Mouse (Mus musculus): ENCODE data around the gene Zfp853. TPM values are rescaled to one million over a fixed set of nuclear protein-coding genes. Genes with fewer than 3 reads are reported as not detected.

Zfp853 gene
- total and polyA plus RNA-seq, 3 experiments: 0.21 TPM; not detected in 2

- dilution Hi-C loops (cut with MboI; ENCODE audit: extremely low pct_ligation_motif_present, extremely low pct_unique_long_range_greater_than_20kb, low sequenced_read_pairs) (no loop called here), in situ Hi-C loops (cut with MboI; ENCODE audit: low pct_ligation_motif_present, low pct_unique_long_range_greater_than_20kb, low sequenced_read_pairs) (no loop called here)
- peak within 1 kb of the TSS; percentile 84 to 94 (median 88) for H3K4me3 ChIP-seq (replicated peaks in 1 of 3; ENCODE audit: low read depth in 2 of 3, low read length in 2 of 3, poor library complexity in 1 of 3)
- H3K36me3 ChIP-seq (replicated peaks in 1 of 2; ENCODE audit: control insufficient read depth in 1 of 2, insufficient read depth in 1 of 2, low read length in 1 of 2): peaks cover 0 to 17% of the 10 kb centered on the region in 2 experiments
- peak within 1 kb of the TSS; percentile 91 for H3K9ac ChIP-seq (ENCODE audit: insufficient read depth, low read depth)
- no peak within 1 kb of the TSS for H3K27ac ChIP-seq (ENCODE audit: insufficient read depth, low read depth)
- peak; percentile 84 for TF ChIP-seq NELFE (IDR thresholded peaks at IDR 0.05; ENCODE audit: low read depth, low read length)
- TF ChIP-seq KAT2A (IDR thresholded peaks at IDR 0.05; ENCODE audit: insufficient replicate concordance, low read length): no peak
- TF ChIP-seq SIN3A (IDR thresholded peaks at IDR 0.05; ENCODE audit: low read length): peak; percentile 34; the same call in 1 of the 2 replicates
- no peak for TF ChIP-seq ZC3H11A (IDR thresholded peaks at IDR 0.05; ENCODE audit: low read depth, low read length)
- TF ChIP-seq ETS1 (conservative IDR thresholded peaks at IDR 0.05; ENCODE audit: low read depth, low read length): no peak
- TF ChIP-seq ELF1 (IDR thresholded peaks at IDR 0.05; ENCODE audit: low read depth, low read length): peak; percentile 79
- peak; percentile 45 for TF ChIP-seq USF1 (IDR thresholded peaks at IDR 0.05; ENCODE audit: low read depth, low read length)
- TF ChIP-seq MAX (IDR thresholded peaks at IDR 0.05; ENCODE audit: low read length): peak; percentile 48; the same call in 1 of the 2 replicates
- peak; percentile 84 for TF ChIP-seq POLR2A (IDR thresholded peaks at IDR 0.05; ENCODE audit: low read depth, low read length)
- TF ChIP-seq CHD2 (IDR thresholded peaks at IDR 0.05; ENCODE audit: low read length): 0 out of 2 replicates have a peak, but pooled peaks have one; percentile 34
- peak; percentile 58 for TF ChIP-seq MXI1 (IDR thresholded peaks at IDR 0.05; ENCODE audit: low read depth, low read length)
- TF ChIP-seq ZMIZ1 (IDR thresholded peaks at IDR 0.05; ENCODE audit: low read depth, low read length): peak; percentile 79
- TF ChIP-seq MAZ (IDR thresholded peaks at IDR 0.05; ENCODE audit: low read depth, low read length): peak; percentile 72
- peak; percentile 21; the same call in 1 of the 2 replicates for TF ChIP-seq NRF1 (IDR thresholded peaks at IDR 0.05; ENCODE audit: low read depth, low read length)
- TF ChIP-seq HCFC1 (IDR thresholded peaks at IDR 0.05; ENCODE audit: low read depth, low read length): peak; percentile 65
- DNase-seq (ENCODE audit: extremely low read depth): peak; percentile 52
- H3K27me3 ChIP-seq (replicated peaks): no peaks in the 10 kb centered on the region
- H3K9me3 ChIP-seq (replicated peaks; ENCODE audit: low read length): no peaks in the 10 kb centered on the region
- peaks cover 16 to 21% of the 10 kb centered on the region in 2 experiments for H3K4me1 ChIP-seq (ENCODE audit: control insufficient read depth in 1 of 2, insufficient read depth in 2 of 2)
- H3K79me2 ChIP-seq (replicated peaks; ENCODE audit: control insufficient read depth, extremely low read depth, insufficient read depth, poor library complexity, severe bottlenecking): no peaks in the 10 kb centered on the region
- H3K4me2 ChIP-seq (ENCODE audit: insufficient read depth, low read depth, poor library complexity, severe bottlenecking): peak within 1 kb of the TSS; percentile 78
Observed at GRCm38 (mm10) chr5:143269363-143270150, 23.9 kb downstream of the Zfp853 start, which contains the start of gene Zfp316. Zfp316 (minus strand) TSS chr5:143270022.

DNA sequence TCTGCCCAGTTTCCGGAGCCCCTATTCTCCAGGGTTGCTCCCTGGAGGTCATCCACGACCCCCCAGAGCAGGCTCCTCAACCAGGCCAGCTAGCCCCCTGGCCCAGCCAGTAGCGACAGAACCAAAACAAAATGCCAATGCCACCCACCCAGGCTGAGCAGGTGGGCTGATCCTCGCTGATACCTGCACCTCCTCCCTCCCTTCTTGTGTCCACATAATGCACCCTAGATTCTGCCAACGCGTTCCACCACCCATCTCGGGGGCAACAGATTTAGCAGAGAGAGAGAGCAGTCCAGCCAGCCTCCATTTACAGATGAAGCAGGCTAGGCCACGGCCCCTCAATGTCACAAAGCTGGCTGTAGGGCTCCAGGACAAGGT is 24.4 kb downstream of the Zfp853 start:
- Histone ChIP-seq H3K27me3 (replicated peaks) (no peaks in the 10 kb centered on the region), H3K27ac (ENCODE audit: insufficient read depth, low read depth) (no peak overlapping the region), H3K4me3 (replicated peaks in 1 of 3; ENCODE audit: low read depth in 2 of 3, low read length in 2 of 3, poor library complexity in 1 of 3) (peak overlapping the region in 2 of 3 experiments; percentile 84 to 94), H3K9ac (ENCODE audit: insufficient read depth, low read depth) (peak overlapping the region; percentile 91; the same call in 1 of the 2 replicates), H3K4me2 (ENCODE audit: insufficient read depth, low read depth, poor library complexity, severe bottlenecking) (peak overlapping the region; percentile 78), H3K79me2 (replicated peaks; ENCODE audit: control insufficient read depth, extremely low read depth, insufficient read depth, poor library complexity, severe bottlenecking) (no peaks in the 10 kb centered on the region), H3K36me3 (replicated peaks in 1 of 2; ENCODE audit: control insufficient read depth in 1 of 2, insufficient read depth in 1 of 2, low read length in 1 of 2) (peaks cover 0 to 23% of the 10 kb centered on the region in 2 experiments), H3K4me1 (ENCODE audit: control insufficient read depth in 1 of 2, insufficient read depth in 2 of 2) (peaks cover 16 to 21% of the 10 kb centered on the region in 2 experiments), H3K9me3 (replicated peaks; ENCODE audit: low read length) (no peaks in the 10 kb centered on the region)
- in situ Hi-C loops (cut with MboI; ENCODE audit: low pct_ligation_motif_present, low pct_unique_long_range_greater_than_20kb, low sequenced_read_pairs) (no loop called here), dilution Hi-C loops (cut with MboI; ENCODE audit: extremely low pct_ligation_motif_present, extremely low pct_unique_long_range_greater_than_20kb, low sequenced_read_pairs) (no loop called here)
- no peak for DNase-seq (ENCODE audit: extremely low read depth)
- TF ChIP-seq IRF4 (IDR thresholded peaks at IDR 0.05; ENCODE audit: low read depth, low read length): no peak
- TF ChIP-seq KAT2A (IDR thresholded peaks at IDR 0.05; ENCODE audit: insufficient replicate concordance, low read length): no peak
- TF ChIP-seq CHD2 (IDR thresholded peaks at IDR 0.05; ENCODE audit: low read length): no peak
- no peak for TF ChIP-seq USF1 (IDR thresholded peaks at IDR 0.05; ENCODE audit: low read depth, low read length)

All from CH12.LX (cell line).